Mouse (Mus musculus) G1E (cell line): ENCODE results near the gene Grhl3. TPM values are rescaled to one million over a fixed set of nuclear protein-coding genes. Genes with fewer than 3 reads are reported as not detected.

Experiments used
- ATAC-seq: 2 replicates; pipeline ENCODE4 v1.8.0; 2016; ENCODE audit warnings: mild to moderate bottlenecking; ENCODE audit not compliant: insufficient number of reproducible peaks, poor library complexity, low FRiP score, severe bottlenecking; ENCODE audit errors: extremely low read depth
- DNase-seq: peaks from one replicate; pipeline ENCODE4 v3.0.0; 2012; ENCODE audit warnings: low spot score
- H3K27me3 ChIP-seq: 2 replicates; pipeline ENCODE4 v1.6.1; 2012; ENCODE audit warnings: mild to moderate bottlenecking, low read length, inconsistent platforms; ENCODE audit not compliant: insufficient read depth
- H3K36me3 ChIP-seq: replicated peaks from 2 replicates; pipeline ENCODE3; 2012; ENCODE audit warnings: mild to moderate bottlenecking, inconsistent platforms
- H3K4me1 ChIP-seq: 2 replicates; pipeline ENCODE4 v1.6.1; 2012; ENCODE audit warnings: low read depth, low read length, inconsistent platforms, mixed read lengths; ENCODE audit not compliant: insufficient read depth
- H3K4me3 ChIP-seq: 2 replicates; pipeline ENCODE4 v1.5.1; 2012; ENCODE audit warnings: low read depth, mild to moderate bottlenecking, inconsistent platforms, low read length, moderate library complexity, mixed read lengths
- H3K9me3 ChIP-seq: replicated peaks from 2 replicates; pipeline ENCODE4 v1.6.1; 2012; ENCODE audit warnings: inconsistent platforms
- CTCF ChIP-seq: IDR thresholded peaks from 2 replicates; pipeline ENCODE4 v1.5.1; 2012; ENCODE audit warnings: low read depth, low read length, inconsistent platforms, mixed read lengths
- GATA1 ChIP-seq: IDR thresholded peaks from 2 replicates; pipeline ENCODE4 v1.6.1; 2012; ENCODE audit warnings: borderline replicate concordance, low read length, inconsistent platforms, mixed read lengths
- GATA2 ChIP-seq: IDR thresholded peaks from 2 replicates; pipeline ENCODE4 v1.6.1; 2012; ENCODE audit warnings: low read depth, low read length, inconsistent platforms, borderline replicate concordance
- POLR2AphosphoS5 ChIP-seq: IDR thresholded peaks from 2 replicates; pipeline ENCODE4 v1.6.1; 2012; ENCODE audit warnings: low read depth, low read length, inconsistent platforms; ENCODE audit not compliant: insufficient replicate concordance
- TAL1 ChIP-seq: conservative IDR thresholded peaks from 2 replicates; pipeline ENCODE4 v1.6.1; 2012; ENCODE audit warnings: low read depth, low read length, inconsistent platforms, mixed read lengths
- polyA plus RNA-seq: library from polyadenylated mRNA; stranded (reverse); fragments of >175 nt; gene quantifications from 2 replicates; pipeline ENCODE4 v1.2.3, GENCODE M21; 2012
- total RNA-seq, 2 experiments: library from RNA; stranded (forward) in 1 of 2; stranded (reverse) in 1 of 2; fragments of 200-1000 nt in 1 of 2; fragments of >200 nt in 1 of 2; fragmentation: Nextera tagmentation in 1 of 2; gene quantifications; 2 replicates each; pipeline ENCODE4 v1.2.3; 2014 to 2017

Gene Grhl3
- total and polyA plus RNA-seq, 3 experiments, result not detected

GRCm38 (mm10) chr4:135575365-135576140 lies 2.1 kb upstream of the Grhl3 start:
- ATAC-seq, result no peak
- Histone ChIP-seq H3K27me3 (peaks cover 22% of the 10 kb centered on the region), H3K4me1 (peaks cover 5% of the 10 kb centered on the region), H3K9me3 (no peaks in the 10 kb centered on the region), H3K36me3 (no peaks in the 10 kb centered on the region), H3K4me3 (no peak overlapping the region)
- TF ChIP-seq CTCF, result no peak
- TF ChIP-seq POLR2AphosphoS5, result no peak
- no peak for TF ChIP-seq TAL1
- no peak for TF ChIP-seq GATA2
- no peak for TF ChIP-seq GATA1
- no peak for DNase-seq

GRCm38 (mm10) chr4:135572276-135572675 lies 1.2 kb downstream of the Grhl3 start:
- peaks cover 37% of the 10 kb centered on the region for H3K27me3 ChIP-seq
- no peak for TF ChIP-seq POLR2AphosphoS5
- TF ChIP-seq GATA2, result no peak
- TF ChIP-seq CTCF, result no peak
- TF ChIP-seq GATA1, result no peak
- TF ChIP-seq TAL1, result no peak

GRCm38 (mm10) chr4:135571037-135571550 lies 2.3 kb downstream of the Grhl3 start:
- H3K27me3 ChIP-seq, result peaks cover 46% of the 10 kb centered on the region
- no peaks in the 10 kb centered on the region for H3K36me3 ChIP-seq
- ATAC-seq (no peak), DNase-seq (no peak)
- H3K4me3 ChIP-seq, result no peak overlapping the region
- TF ChIP-seq CTCF (no peak), GATA1 (no peak), TAL1 (no peak), GATA2 (no peak), POLR2AphosphoS5 (no peak)
- H3K4me1 ChIP-seq, result peaks cover 17% of the 10 kb centered on the region
- no peaks in the 10 kb centered on the region for H3K9me3 ChIP-seq

More at GRCm38 (mm10) chr4:135572276-135572675, 1.2 kb downstream of the Grhl3 start:
- H3K4me3 ChIP-seq, result no peak overlapping the region
- H3K9me3 ChIP-seq, result no peaks in the 10 kb centered on the region
- peaks cover 17% of the 10 kb centered on the region for H3K4me1 ChIP-seq
- DNase-seq (no peak), ATAC-seq (no peak)
- H3K36me3 ChIP-seq, result no peaks in the 10 kb centered on the region

GRCm38 (mm10) chr4:135570152-135571036 lies 3.0 kb downstream of the Grhl3 start:
- Histone ChIP-seq H3K4me1 (peaks cover 17% of the 10 kb centered on the region), H3K27me3 (peaks cover 46% of the 10 kb centered on the region), H3K9me3 (no peaks in the 10 kb centered on the region), H3K36me3 (no peaks in the 10 kb centered on the region), H3K4me3 (no peak overlapping the region; the same call in 1 of the 2 replicates)
- TF ChIP-seq CTCF (no peak), GATA2 (no peak), TAL1 (no peak), POLR2AphosphoS5 (no peak), GATA1 (no peak)
- DNase-seq (peak; percentile 61), ATAC-seq (no peak; the same call in 1 of the 2 replicates)

GRCm38 (mm10) chr4:135569201-135569600 lies 4.2 kb downstream of the Grhl3 start:
- ATAC-seq (no peak), DNase-seq (no peak)
- no peak overlapping the region for H3K4me3 ChIP-seq
- H3K9me3 ChIP-seq, result no peaks in the 10 kb centered on the region
- peaks cover 17% of the 10 kb centered on the region for H3K4me1 ChIP-seq
- peaks cover 53% of the 10 kb centered on the region for H3K27me3 ChIP-seq
- TF ChIP-seq GATA2 (no peak), TAL1 (no peak), GATA1 (no peak), POLR2AphosphoS5 (no peak), CTCF (no peak)
- H3K36me3 ChIP-seq, result no peaks in the 10 kb centered on the region
